Mouse (Mus musculus) layer of hippocampus, postnatal 36 days (tissue): Measurements from ENCODE around the gene Ppcdc. TPM values are rescaled to one million over a fixed set of nuclear protein-coding genes. Genes with fewer than 3 reads are reported as not detected.
A peak's percentile ranks its signal among the peaks of the same experiment; 100 is the strongest.

ENCODE experiments used
- DNase-seq, 2 experiments: peaks; one replicate each; pipeline ENCODE4 v3.0.0; 2022
- total RNA-seq, 2 experiments: library from RNA; stranded (reverse); gene quantifications; 2 replicates each; pipeline ENCODE4 v1.2.3; 2021

The Ppcdc gene
- 10 to 100 TPM; 14.9 to 17.7 TPM for total RNA-seq

DNA sequence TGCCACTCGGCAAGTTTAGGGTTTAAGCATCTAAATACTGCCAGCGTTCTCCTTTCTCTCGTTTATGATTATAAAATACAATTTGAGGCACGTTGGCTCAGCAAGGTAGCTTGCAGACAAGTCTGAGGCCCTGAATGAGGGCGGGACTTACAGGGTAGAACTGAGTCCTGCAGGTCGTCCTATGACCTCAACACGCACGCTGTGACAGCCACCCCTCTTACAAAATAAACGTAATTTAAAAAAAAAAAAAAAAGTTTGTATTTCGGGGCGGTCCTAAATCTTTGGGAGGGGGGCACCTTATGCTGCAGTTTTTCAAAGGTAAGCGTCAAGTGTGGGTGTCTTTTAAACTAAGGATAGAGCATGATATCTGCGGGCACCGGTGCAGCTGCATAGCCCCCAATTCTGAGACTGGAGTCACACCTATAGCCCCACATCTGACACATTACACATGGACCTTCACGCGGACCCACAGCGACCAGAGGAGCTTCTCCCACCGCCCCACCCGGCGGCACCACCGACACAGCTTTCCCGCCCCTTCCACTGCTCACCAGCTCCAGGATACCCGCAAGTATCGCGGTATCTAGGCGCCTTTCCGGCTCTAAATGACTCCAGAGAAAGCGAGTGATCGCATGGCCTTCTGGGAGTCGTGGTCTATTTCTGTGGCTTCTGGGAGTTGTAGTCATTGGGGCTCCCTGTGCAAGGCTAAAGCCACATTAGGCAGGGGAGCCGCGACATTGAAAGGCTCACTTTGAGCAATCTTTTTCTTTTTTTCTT is at the start of gene Ppcdc:
Gene Ppcdc, minus strand, starts transcription at position 603 of the 774 bp plus-strand sequence.
- peak; percentile 91 to 93 for DNase-seq

- DNase-seq = no peak
Observed at GRCm38 (mm10) chr9:57487807-57488206, 47.9 kb upstream of the Ppcdc start.

- DNase-seq = peak; percentile 76 to 83
Observed at GRCm38 (mm10) chr9:57485774-57486173, 45.9 kb upstream of the Ppcdc start.

- DNase-seq = peak; percentile 61 to 70
Observed at GRCm38 (mm10) chr9:57468914-57469313, 29.0 kb upstream of the Ppcdc start.

GRCm38 (mm10) chr9:57467896-57468549 is 28.1 kb upstream of the Ppcdc start, which contains the start of gene Scamp5:
Gene Scamp5 (minus strand): TSS chr9:57468060.
- peak; percentile 85 to 88 for DNase-seq

GRCm38 (mm10) chr9:57467271-57467771 is 27.4 kb upstream of the Ppcdc start:
- DNase-seq = peak; percentile 42 to 59

- DNase-seq = no peak
Observed at GRCm38 (mm10) chr9:57466101-57466500, 26.2 kb upstream of the Ppcdc start.

GRCm38 (mm10) chr9:57462866-57463265 is 22.9 kb upstream of the Ppcdc start:
- DNase-seq = no peak

- no peak for DNase-seq
Observed at GRCm38 (mm10) chr9:57459707-57460106, 19.8 kb upstream of the Ppcdc start.

DNA sequence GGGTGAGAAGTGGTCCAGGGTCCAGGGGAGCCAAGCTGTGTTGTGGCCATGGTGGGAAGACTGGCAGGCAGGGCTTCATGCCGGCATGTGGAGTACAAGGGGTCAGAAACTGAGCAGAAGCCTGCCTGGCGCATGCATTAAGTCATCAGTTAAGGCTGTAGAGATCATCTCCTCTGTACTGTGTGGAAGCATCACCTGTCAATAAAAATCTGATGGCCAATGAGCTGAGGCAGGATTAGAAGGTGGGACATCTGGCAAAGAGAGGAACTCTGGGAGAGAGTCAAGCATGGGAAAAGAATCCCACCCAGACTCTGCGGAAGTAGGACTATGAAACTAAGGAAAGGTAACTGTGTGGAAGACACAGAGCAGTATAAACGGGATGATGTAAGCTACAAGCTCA is 13.6 kb upstream of the Ppcdc start:
- DNase-seq = no peak

GRCm38 (mm10) chr9:57452624-57453462 is 12.9 kb upstream of the Ppcdc start:
- DNase-seq = no peak

GRCm38 (mm10) chr9:57449715-57450114 is 9.8 kb upstream of the Ppcdc start:
- no peak for DNase-seq

DNA sequence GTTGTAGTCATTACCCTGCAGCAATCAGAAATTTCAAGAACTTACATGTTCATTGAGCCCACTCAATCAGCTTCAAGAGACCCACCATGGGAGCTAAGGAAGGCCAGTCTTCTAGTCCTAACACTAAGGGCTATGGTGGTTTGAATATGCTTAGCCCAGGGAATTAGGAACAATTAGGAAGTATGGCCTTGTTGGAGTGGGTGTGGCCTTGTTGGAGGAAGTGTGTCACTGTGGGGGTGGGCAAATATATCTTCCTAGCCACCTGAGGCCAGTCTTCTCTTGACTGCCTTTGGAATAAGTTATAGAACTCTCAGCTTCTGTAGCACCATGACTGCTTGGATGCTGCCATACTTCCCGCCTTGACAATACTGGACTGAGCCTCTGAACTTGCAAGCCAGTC is 696 bp upstream of the Ppcdc start:
- DNase-seq = no peak

GRCm38 (mm10) chr9:57439083-57439482 is 841 bp downstream of the Ppcdc start:
- DNase-seq = no peak

DNA sequence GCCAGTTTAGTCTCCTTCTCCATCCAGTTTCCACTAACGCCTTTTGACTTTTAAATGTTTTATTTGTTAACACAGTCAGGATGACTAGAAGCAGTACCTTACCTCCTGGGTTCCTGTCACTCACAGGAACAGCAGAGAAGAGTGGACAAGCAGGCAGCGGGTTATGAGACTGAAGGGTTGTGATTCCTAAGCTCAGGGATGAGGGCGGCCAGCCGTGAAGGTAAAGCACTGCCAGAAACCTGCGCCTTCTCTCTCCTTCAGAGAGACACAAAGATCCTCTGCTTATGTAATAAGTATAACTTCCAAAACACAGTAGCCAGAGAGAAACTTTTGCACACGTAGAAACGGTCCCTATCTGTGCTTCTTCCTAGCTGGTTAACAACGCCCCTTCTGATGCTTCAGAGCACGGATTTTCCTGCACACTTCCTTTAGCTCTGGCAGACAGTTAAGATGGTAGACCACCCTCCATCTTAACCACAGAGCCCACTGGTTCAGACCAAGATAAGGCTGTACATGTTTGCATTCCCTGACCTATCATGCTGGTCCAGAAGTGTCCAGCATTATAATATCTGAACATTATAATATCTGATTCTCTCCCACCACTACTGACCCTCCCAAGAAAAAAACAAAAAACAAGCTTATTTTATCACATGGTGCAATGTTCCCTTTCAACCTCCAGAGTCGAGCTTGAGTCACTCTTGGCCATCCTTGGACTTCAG is 1.9 kb downstream of the Ppcdc start:
- no peak for DNase-seq

DNA sequence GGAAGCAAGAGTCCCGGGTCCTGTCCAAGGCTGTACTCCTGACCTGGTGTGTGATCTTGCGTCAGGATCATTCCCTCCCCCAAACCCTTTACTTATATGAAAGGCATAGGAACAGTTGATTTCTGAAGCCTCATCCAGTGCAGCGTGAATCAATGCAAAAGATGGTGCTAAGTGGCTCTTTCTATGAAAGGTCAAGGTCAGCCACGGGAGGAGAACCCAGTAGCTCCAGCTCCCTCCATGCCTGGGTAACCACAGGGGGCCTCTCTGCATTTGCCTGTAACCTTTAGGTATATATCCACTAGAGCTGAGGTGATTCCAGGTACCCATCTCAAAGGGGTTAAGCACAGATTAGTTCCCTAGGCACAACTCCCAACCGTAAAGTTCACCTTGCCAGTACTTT is 3.8 kb downstream of the Ppcdc start:
- no peak for DNase-seq

DNA sequence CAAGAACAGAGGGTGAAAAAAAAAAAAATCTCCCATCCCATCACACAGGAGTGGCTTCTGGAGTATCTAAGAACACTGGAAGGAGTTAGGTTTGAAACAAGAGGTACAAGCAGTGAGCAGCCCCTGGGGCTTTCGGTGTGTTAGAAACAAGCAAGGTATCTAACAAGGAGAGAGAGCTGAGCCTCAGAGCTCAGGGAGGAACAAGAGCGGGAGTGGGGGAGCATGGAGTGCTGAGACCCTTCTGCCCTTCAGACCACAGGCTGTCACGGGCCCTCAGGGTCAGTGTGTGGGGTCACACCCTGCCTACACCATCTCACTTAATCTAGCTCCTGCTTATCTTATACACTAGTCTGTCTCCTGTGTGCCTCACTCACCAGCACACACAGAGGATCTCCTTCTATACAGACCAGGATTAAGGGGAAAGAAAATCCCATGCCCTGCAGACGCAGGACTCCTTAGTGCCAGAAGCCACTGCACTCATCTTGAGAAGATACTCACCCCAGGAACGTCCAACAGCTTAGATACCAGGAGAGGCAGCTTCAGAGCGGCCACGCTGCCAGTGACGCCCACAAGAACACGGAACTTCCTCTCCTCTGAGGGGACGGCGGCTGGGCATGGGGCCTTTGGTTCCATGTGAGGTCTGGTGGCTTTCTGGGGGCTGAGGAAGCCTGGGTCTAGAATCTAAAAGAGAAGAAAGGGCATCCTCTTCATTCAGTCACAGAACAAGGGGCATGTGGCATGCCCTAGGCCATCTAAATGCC is 5.3 kb downstream of the Ppcdc start:
- DNase-seq = no peak

DNA sequence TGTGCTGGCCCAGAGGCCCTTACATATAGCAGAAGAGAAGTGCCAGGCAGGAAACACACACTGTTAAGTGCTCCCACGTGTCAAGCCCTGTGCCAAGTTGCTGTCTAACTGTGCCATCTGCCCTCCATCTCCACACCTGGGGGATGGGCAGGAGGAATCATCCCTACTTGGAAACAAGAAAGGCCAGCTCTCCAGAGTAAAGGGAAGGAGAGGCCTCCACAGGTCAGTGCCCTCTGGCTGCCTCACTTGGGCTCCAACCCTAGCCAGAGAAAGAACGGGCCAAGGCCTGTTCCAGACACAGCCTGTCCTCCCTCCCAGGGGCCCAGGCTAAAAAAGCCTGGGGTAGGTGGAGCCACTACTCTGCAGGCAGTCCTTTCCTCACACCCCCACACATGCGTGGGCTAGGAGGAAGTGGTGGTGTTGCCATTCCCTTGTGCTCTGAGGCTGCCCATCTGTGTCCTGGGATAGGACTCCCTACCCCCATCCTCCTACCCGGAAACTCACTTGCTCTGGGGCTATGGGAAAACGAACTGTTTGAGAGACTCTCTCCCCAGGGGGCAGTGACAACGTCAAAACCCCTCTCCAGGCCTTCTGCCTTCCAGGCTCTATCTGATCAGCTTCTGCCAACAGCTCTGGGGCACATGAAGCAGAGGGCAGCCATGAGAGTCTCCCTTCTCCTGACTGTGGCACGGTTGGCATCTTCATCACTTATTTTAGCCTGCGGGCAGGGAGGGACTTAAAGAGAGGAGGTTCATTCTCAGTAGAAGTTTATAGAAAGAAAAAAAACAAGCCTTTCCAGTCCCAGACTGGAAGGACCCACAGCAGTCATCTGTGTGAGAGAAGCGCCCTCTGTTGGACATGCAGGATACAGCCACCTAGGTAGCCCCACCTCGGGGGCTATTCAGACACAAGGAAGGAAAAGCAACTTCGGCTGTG is 6.6 kb downstream of the Ppcdc start:
- peak; percentile 77 to 79 for DNase-seq

DNA sequence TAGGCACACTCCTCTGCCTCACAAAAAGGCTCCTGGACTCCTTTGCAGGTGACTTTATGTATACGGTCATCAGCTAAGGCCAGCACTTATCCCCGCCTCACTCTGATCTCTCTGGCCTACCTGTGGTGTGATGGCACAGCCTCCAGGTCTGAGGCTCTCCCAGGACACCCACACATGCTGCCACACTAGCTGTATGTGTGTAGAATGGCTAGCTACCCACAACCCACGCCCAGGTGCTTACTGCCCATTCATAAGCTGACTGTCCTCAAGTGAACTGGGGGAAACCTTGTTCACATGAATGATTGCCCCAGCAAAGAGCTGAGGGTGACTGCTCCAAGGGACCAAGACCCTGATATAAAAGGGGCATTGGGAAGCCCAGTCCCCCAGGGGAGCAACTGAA is 7.4 kb downstream of the Ppcdc start:
- no peak for DNase-seq

GRCm38 (mm10) chr9:57431202-57431601 is 8.7 kb downstream of the Ppcdc start:
- DNase-seq = no peak
